Mouse (Mus musculus): ENCODE measurements at regions not wholly inside any gene's neighbourhood (a gene's known extent, or its start where the extent isn't known, plus 50 kb on each side); places are given as distances from the start of the nearest gene placed in this dataset.
"Not testable (repeated sequence)": the region's sequence is repeated elsewhere in the genome, so short reads cannot be mapped to it uniquely, and the experiment has no call there.

- no peak for DNase-seq (ENCODE audit: low read depth, low spot score)
These were observed 106.8 kb upstream of the Nyap2 start for GRCm38 (mm10) chr1:80969927-80970326.

GRCm38 (mm10) chr1:80969194-80969593, 107.6 kb upstream of the Nyap2 start:
- DNase-seq (ENCODE audit: low read depth, low spot score): no peak

GRCm38 (mm10) chr1:80965792-80966191, 111.0 kb upstream of the Nyap2 start:
- no peak for DNase-seq (ENCODE audit: low read depth, low spot score)

GRCm38 (mm10) chr1:80964376-80964775, 112.4 kb upstream of the Nyap2 start:
- no peak for DNase-seq (ENCODE audit: low read depth, low spot score)

- DNase-seq (ENCODE audit: low read depth, low spot score): no peak
These were observed 112.9 kb upstream of the Nyap2 start for GRCm38 (mm10) chr1:80963838-80964237.

- DNase-seq (ENCODE audit: low read depth, low spot score): no peak
These were observed 126.3 kb upstream of the Nyap2 start for GRCm38 (mm10) chr1:80950406-80950805.

- DNase-seq (ENCODE audit: low read depth, low spot score): not testable (repeated sequence)
These were observed 130.7 kb upstream of the Nyap2 start for GRCm38 (mm10) chr1:80946049-80946448.

GRCm38 (mm10) chr1:80939372-80939771, 137.4 kb upstream of the Nyap2 start:
- DNase-seq (ENCODE audit: low read depth, low spot score): no peak

GRCm38 (mm10) chr1:80899281-80899680, 141.0 kb upstream of the Dock10 start:
- DNase-seq (ENCODE audit: low read depth, low spot score): no peak

- DNase-seq (ENCODE audit: low read depth, low spot score): no peak
These were observed 116.0 kb upstream of the Dock10 start for GRCm38 (mm10) chr1:80874140-80874849.

GRCm38 (mm10) chr1:80873596-80873995, 115.3 kb upstream of the Dock10 start:
- no peak for DNase-seq (ENCODE audit: low read depth, low spot score)

GRCm38 (mm10) chr1:80868805-80869204, 110.5 kb upstream of the Dock10 start:
- DNase-seq (ENCODE audit: low read depth, low spot score): no peak

- DNase-seq (ENCODE audit: low read depth, low spot score): no peak
These were observed 98.7 kb upstream of the Dock10 start for GRCm38 (mm10) chr1:80856981-80857380.

- DNase-seq (ENCODE audit: low read depth, low spot score): no peak
These were observed 96.8 kb upstream of the Dock10 start for GRCm38 (mm10) chr1:80854945-80855656.

GRCm38 (mm10) chr1:80854289-80854701, 96.0 kb upstream of the Dock10 start:
- no peak for DNase-seq (ENCODE audit: low read depth, low spot score)

- DNase-seq (ENCODE audit: low read depth, low spot score): no peak
These were observed 94.4 kb upstream of the Dock10 start for GRCm38 (mm10) chr1:80852761-80853160.

GRCm38 (mm10) chr1:80830196-80830794, 72.0 kb upstream of the Dock10 start:
- peak; percentile 15 for DNase-seq (ENCODE audit: low read depth, low spot score)

- no peak for DNase-seq (ENCODE audit: low read depth, low spot score)
These were observed 68.1 kb upstream of the Dock10 start for GRCm38 (mm10) chr1:80826383-80826782.

GRCm38 (mm10) chr1:80823953-80824352, 65.6 kb upstream of the Dock10 start:
- no peak for DNase-seq (ENCODE audit: low read depth, low spot score)

GRCm38 (mm10) chr1:80822185-80822584, 63.9 kb upstream of the Dock10 start:
- no peak for DNase-seq (ENCODE audit: low read depth, low spot score)

GRCm38 (mm10) chr1:80812906-80813305, 54.6 kb upstream of the Dock10 start:
- DNase-seq (ENCODE audit: low read depth, low spot score): no peak

Data from ES-CJ7 (cell line).